Mouse (Mus musculus) heart, adult 11 months (tissue): ENCODE results near the gene Nbeal2.
"Not testable (repeated sequence)": the region's sequence is repeated elsewhere in the genome, so short reads cannot be mapped to it uniquely, and the experiment has no call there.

Source experiments
- DNase-seq: peaks from one replicate; pipeline ENCODE4 v3.0.0; 2022

Nbeal2 gene

GRCm38 (mm10) chr9:110653655-110654461 is at the start of gene Nbeal2:
Nbeal2 (minus strand) TSS chr9:110654161.
- peak; percentile 100 for DNase-seq

- no peak for DNase-seq
These were observed 48.9 kb upstream of the Nbeal2 start for GRCm38 (mm10) chr9:110702848-110703247.

- DNase-seq, result no peak
These were observed 47.4 kb upstream of the Nbeal2 start for GRCm38 (mm10) chr9:110701114-110702032.

GRCm38 (mm10) chr9:110699574-110699973 is 45.6 kb upstream of the Nbeal2 start:
- no peak for DNase-seq

GRCm38 (mm10) chr9:110697465-110697864 is 43.5 kb upstream of the Nbeal2 start:
- peak; percentile 95 for DNase-seq

GRCm38 (mm10) chr9:110696427-110696826 is 42.5 kb upstream of the Nbeal2 start:
- no peak for DNase-seq

DNA sequence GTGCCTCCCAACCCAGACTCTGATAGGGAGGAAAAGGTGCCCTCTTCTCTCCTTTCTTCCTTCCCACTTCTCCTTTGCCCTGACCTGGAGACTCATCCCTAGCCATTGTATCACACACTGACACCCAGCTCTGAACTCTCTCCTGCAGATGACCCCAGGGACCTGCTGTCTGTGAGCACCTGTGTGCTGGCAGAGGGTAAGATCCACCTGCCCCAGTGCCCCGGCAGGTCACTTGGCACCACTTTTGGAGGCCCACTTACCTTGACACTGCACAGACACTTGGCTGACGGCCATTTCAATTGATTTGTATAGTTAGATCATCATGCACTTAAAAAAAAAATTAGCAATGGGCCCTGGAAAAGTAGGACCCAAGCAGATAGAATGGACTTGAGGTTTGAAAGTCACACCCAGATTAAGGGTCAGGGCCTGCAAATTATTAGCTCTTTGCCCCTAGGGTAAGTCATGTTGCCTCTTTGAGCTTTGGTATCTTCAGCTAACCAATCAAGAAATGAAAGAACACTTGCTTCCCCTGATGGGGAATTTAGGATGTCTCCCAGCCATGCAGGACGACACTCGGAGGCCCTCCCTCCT is 41.3 kb upstream of the Nbeal2 start:
- peak; percentile 85 for DNase-seq

DNA sequence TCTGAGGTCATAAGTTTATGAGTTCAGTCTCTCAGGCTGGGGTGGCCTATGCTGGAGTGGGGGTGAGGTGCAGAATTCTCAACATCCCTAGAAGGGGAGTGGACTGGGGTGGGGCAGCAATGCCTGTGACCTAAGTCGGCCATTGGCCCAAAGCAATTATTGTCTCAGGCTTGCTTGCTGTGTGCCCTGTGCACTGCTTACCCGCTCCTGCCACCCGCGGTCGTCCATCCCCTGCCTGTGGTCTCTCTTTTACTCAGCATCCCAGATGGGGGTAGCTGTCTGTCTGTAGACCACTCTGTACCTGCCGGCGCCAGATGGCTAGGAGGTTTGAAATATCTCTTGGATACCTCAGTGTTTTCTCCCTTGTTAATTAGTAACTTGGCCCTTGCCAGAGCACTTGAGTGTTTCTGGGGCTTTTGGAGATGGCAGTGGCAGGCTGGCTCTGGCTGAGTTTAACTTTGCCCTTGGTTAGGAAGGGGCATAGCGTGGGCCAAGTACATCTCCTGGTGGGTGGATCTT is 35.4 kb upstream of the Nbeal2 start:
- DNase-seq, result no peak

GRCm38 (mm10) chr9:110687846-110688245 is 33.9 kb upstream of the Nbeal2 start:
- DNase-seq, result no peak

DNA sequence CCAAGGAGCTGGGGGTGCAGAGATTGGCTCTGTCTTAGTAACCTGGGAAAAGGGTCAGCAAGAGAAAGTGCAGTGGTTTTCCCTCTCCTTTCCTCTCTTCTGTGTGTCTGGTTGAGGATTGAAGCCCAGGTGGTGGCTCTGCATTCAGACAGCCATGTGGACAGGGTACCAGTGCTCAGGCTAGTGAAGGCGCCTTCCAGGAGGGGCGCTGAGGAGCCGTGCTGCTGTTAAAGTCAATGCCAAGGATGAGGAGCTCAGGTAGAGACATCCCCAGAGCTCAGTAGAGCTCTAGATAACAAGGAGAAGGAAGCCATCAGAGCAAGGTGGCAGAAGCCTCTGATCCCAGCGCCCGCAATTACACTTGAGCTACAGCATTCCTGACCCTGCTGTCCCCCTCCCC is 33.1 kb upstream of the Nbeal2 start:
- no peak for DNase-seq

DNA sequence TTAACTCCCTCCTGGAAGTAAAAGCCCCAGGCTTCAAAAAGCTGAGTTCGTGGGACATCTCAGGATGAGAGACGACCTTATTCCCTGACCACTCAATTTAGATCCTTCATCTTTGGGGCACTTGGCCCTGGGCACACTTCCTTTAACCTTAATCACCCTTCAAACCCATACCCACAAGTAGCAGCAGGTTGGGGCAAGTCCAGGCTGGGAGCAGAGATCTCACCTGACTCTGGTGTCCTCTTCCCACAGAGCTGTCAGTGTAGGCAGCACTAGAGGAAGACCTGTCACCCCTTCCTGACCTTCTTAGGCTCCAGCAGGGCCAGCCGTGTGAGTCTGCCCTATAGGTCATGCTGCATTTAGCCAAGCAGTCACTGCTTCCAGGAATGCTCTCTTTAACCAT is 32.5 kb upstream of the Nbeal2 start:
- no peak for DNase-seq

GRCm38 (mm10) chr9:110685591-110685990 is 31.6 kb upstream of the Nbeal2 start:
- DNase-seq, result peak; percentile 96

GRCm38 (mm10) chr9:110685187-110685586 is 31.2 kb upstream of the Nbeal2 start:
- no peak for DNase-seq

- peak; percentile 97 for DNase-seq
These were observed 30.3 kb upstream of the Nbeal2 start for GRCm38 (mm10) chr9:110684100-110684831.

DNA sequence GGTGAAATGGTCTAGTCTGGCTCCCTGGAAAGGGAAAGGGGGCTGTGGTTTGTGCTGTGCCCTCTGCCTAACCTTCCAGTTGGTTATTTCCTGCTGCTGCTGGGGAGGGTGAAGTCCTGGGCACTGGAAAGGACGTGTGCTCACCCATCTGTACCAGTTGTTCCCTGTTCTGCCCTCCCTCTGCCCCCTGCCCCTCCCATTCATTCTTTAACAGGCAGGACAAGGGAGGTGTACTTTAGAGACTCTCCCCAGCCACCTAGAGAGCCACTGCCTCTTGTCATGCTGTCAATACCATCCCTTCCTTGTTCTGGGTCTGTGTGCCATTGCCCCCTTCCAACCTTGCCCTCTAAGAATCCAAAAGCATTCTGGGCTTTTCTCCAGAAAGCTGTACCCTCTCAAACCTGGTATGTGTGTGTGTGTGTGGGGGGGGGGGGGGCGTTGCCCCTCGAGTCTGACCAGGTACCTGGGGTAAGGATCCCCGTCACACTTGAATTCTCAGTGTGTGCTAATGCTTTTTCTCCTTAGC is 29.7 kb upstream of the Nbeal2 start:
- peak; percentile 92 for DNase-seq

GRCm38 (mm10) chr9:110682697-110683096 is 28.7 kb upstream of the Nbeal2 start:
- not testable (repeated sequence) for DNase-seq

- no peak for DNase-seq
These were observed 28.3 kb upstream of the Nbeal2 start for GRCm38 (mm10) chr9:110682255-110682654.

GRCm38 (mm10) chr9:110681817-110682216 is 27.9 kb upstream of the Nbeal2 start:
- no peak for DNase-seq

DNA sequence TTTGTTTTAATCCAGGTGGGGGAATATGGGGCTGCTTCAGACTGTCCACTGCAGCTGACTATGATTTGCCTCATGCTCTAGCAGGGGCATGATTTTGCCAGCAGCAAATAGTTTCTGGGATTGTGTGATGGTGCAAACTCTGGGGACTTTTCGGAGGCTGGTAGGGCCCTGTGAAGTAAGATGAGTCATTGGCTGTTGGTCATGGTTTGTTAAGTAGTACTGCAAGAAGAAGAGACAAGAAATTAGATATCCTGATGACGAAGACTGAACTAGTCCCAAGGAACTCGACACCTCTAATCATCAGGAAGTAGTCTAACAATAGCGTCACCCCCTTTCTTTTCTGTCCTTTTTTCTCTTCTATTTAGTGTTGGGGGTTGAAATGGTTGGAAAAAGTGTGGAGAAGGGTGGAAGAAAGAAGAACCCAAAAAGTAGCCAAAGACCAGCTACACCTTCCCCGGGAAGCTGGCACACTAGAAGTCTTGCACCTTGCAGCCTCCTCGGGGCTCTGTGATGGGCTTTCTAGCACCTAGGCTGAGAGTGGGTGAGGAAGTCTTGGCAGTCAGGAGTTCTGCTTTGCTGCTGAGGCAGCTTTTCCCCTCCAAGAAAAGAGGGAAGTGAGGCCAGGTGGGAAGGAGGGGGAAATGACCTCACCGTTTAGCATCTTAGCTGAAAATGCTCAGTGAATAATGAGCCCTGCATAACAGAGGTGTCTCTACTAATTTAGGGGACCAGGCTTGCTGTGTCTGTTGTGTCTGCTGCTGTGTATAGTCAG is 27.0 kb upstream of the Nbeal2 start:
- DNase-seq, result no peak

- DNase-seq, result peak; percentile 91
These were observed 24.9 kb upstream of the Nbeal2 start for GRCm38 (mm10) chr9:110678886-110679285.

GRCm38 (mm10) chr9:110676492-110676911 is 22.5 kb upstream of the Nbeal2 start:
- DNase-seq, result peak; percentile 96
